Mouse (Mus musculus) liver, embryonic 14.5 days (tissue): ENCODE results near the gene Arid3a.

Experiments used
- CTCF ChIP-seq: IDR thresholded peaks from 2 replicates; pipeline ENCODE4 v1.5.1; 2016; ENCODE audit warnings: antibody characterized with exemption, low read depth, control low read depth
- EP300 ChIP-seq: IDR thresholded peaks from 2 replicates; pipeline ENCODE4 v1.6.1; 2016; ENCODE audit warnings: antibody characterized with exemption, low read depth

- TF ChIP-seq CTCF (no peak), EP300 (no peak)
These were observed 4.0 kb downstream of the Arid3a start for GRCm38 (mm10) chr10:79930826-79931186.
